Mouse (Mus musculus): ENCODE data around the gene Smo. TPM values are rescaled to one million over a fixed set of nuclear protein-coding genes. Genes with fewer than 3 reads are reported as not detected.

Smo gene
- 10 to 100 TPM; 12.9 to 14.4 TPM for total RNA-seq (2021)
- long read RNA-seq, experiment 1, transcript Smo-201 (12 exons, 3,779 nt): major isoform, 17 of 19 reads
- long read RNA-seq, experiment 1, partial matches to known transcripts: 0 of 19 reads
- long read RNA-seq, experiment 1, other reads (novel, unspliced or antisense): 2 of 19 reads
- long read RNA-seq, experiment 2, transcript Smo-201 (12 exons, 3,779 nt): major isoform, 20 of 25 reads
- long read RNA-seq, experiment 2, partial matches to known transcripts: 2 of 25 reads
- long read RNA-seq, experiment 2, other reads (novel, unspliced or antisense): 2 of 25 reads

GRCm38 (mm10) chr6:29735336-29735688, at the start of gene Smo:
TSS of gene Smo (plus strand) at chr6:29735503.
- peak; percentile 55 to 63 for DNase-seq (ENCODE audit: low spot score in 2 of 2)

DNA sequence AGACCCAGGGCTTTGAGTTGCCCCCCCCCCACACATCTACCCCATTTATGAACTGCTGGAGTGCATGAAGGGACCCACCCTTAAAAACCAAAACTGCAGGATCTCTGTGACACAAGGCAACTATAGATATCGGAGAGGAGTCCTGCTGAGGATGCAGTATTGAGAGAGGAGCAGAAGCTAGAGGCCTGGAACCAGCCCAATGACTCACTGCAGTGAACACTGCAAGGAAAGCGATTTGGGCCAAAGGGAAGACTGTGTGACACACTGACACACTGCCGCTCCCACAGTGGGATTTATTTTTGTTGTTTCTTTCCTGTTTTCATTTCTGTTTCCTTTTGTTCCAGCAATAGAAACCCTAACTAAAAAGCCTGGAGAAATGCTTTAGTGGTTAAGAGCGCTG, 49.4 kb upstream of the Smo start:
- no peak for DNase-seq (ENCODE audit: low spot score in 2 of 2)

DNA sequence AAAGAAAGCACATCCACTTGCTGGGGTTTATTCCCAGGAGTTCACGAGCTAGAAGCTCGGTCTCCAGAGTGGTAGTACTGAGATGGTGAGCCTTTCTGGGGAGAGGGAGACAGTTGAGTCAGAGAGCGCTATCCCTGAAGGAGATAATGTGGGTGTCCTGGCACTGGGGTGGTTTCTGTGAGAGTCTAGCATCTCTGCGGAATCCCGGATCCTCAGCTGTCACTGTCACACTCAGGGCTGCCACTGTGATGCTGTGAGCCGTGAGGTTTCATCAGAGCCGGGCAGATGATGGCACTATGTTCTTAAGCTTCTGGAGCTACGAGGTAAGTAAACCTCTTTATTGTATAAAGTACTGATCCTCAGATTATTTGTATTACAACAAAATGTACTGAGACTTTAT, 45.8 kb upstream of the Smo start:
- DNase-seq (ENCODE audit: low spot score in 2 of 2): no peak

DNA sequence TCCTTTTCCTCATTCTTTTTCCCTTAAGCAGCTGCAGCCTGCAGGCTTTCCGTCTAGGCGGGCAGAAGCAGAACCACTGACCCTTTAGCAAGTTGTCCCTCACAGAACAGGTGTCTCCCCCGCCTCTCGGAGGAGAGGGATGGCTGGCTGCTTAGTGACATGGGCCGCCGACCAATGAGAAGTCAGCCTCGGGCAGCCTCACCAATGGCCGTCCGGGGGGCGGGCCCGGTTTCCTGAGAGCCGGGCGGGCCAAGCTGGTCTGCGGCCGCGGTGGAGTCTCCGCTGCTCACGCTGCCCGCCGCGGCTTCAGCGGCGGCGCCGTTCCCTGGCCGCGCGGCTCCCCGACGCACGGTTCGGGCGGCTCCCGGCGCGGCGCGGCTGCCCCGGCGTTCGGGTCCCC, 41.4 kb upstream of the Smo start, which contains the start of gene Tspan33:
Tspan33 (plus strand) TSS at position 270 of the 400 bp plus-strand sequence.
- DNase-seq (ENCODE audit: low spot score in 2 of 2): peak; percentile 87 to 94

- no peak for DNase-seq (ENCODE audit: low spot score in 2 of 2)
These were observed 40.7 kb upstream of the Smo start for GRCm38 (mm10) chr6:29694375-29695289.

DNA sequence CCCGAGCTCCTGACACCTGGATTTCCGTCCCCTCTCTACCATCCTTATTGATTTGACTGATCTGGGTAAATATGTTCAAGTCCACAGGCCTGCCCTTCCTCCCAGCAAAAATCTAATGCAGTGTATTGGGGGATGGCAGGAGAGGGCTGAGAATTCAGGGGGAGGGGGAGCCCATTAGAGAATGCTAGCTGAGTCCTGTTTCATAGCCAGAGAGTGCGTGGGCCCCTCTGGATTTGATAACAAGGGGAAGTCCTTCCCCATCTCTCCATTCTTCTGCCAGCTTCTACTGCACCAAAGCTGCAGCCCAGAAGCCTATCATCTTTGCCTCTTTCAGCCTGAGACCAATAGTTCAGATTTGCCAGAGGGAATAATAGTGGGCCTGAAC, 40.0 kb upstream of the Smo start:
- DNase-seq (ENCODE audit: low spot score in 2 of 2): no peak

- no peak for DNase-seq (ENCODE audit: low spot score in 2 of 2)
These were observed 39.3 kb upstream of the Smo start for GRCm38 (mm10) chr6:29695975-29696374.

GRCm38 (mm10) chr6:29697139-29697538, 38.2 kb upstream of the Smo start:
- no peak for DNase-seq (ENCODE audit: low spot score in 2 of 2)

- DNase-seq (ENCODE audit: low spot score in 2 of 2): no peak
These were observed 37.8 kb upstream of the Smo start for GRCm38 (mm10) chr6:29697548-29697947.

- no peak for DNase-seq (ENCODE audit: low spot score in 2 of 2)
These were observed 36.1 kb upstream of the Smo start for GRCm38 (mm10) chr6:29699085-29699745.

DNA sequence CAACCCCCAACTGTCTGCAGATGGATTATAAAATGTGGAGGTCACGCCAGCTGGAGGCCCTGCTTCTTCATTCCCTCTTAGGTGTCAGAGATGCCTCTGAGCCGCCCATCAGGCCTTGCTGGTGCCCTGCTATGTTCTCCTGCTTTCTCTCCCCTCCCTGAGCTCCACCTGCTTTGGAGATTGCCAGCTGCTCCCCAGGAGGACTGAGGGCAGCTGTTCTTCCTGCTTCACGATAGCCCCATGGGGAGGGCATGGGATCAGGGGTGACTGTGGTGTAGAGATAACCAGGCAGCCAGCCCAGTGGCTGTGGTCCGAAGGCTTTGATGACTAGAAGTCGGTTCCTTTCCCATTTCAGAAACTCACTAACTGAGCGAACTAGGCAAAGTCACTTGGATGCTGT, 34.3 kb upstream of the Smo start:
- DNase-seq (ENCODE audit: low spot score in 2 of 2): no peak

- DNase-seq (ENCODE audit: low spot score in 2 of 2): no peak
These were observed 33.2 kb upstream of the Smo start for GRCm38 (mm10) chr6:29702126-29702525.

- no peak for DNase-seq (ENCODE audit: low spot score in 2 of 2)
These were observed 31.2 kb upstream of the Smo start for GRCm38 (mm10) chr6:29704143-29704542.

- DNase-seq (ENCODE audit: low spot score in 2 of 2): no peak
These were observed 27.4 kb upstream of the Smo start for GRCm38 (mm10) chr6:29707902-29708301.

GRCm38 (mm10) chr6:29711318-29711717, 24.0 kb upstream of the Smo start:
- no peak for DNase-seq (ENCODE audit: low spot score in 2 of 2)

DNA sequence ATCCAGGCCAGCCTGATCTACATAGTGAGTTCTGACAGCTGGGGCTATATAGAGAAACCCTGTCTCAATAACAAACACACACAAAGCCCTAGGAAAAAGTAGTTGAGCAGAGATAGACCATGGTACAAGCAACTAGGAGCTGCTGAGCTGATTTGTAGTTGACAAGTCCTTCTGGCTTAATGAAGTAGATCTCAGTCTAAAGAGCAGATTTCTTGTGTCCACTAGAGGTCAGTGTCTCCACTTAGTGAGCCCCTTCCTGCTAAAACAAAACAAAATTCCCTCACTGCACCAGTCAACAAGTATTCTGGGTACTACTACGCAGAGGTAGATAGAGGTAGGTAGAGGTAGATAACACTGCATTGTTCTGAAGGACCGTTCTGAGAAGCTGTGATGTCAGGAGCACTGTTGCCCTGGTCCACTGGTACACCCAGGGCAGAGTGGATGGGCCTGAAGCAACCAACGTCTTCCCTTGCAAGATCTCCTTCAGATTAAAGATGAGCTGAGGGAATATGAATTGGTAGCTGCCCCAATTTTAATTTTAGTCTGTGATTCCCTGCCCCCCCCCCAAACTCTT, 23.2 kb upstream of the Smo start:
- DNase-seq (ENCODE audit: low spot score in 2 of 2): peak in 1 of 2 experiments; percentile 81

DNA sequence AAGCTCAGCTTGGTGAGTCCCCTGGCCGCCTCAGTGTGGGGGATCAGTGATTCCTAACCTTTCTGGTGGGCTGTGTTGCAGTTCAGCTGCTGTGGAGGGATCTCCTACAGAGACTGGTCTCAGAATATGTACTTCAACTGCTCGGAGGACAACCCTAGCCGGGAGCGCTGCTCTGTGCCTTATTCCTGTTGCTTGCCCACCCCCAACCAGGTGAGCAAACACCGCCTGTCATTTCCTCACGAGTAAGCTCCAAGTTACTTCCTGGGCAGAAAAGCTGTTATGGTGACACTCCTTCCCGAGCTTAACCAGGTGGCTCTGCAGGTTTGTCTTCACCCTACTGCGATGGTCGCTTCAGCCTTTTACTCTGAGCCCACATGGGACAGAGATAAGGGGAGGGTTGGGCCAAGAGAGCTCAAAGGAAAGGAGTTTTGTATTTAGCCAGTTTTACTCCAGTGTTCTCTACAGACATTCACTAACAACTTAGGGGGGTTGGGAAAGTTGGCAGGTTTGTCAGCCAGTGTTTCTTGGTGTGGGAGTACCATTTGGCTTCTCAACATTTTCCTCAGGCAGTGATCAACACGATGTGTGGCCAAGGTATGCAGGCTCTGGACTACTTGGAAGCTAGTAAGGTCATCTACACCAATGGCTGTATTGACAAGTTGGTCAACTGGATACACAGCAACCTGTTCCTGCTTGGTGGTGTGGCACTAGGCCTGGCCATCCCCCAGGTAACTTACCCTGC, 18.5 kb upstream of the Smo start:
- DNase-seq (ENCODE audit: low spot score in 2 of 2): peak in 1 of 2 experiments; percentile 37

DNA sequence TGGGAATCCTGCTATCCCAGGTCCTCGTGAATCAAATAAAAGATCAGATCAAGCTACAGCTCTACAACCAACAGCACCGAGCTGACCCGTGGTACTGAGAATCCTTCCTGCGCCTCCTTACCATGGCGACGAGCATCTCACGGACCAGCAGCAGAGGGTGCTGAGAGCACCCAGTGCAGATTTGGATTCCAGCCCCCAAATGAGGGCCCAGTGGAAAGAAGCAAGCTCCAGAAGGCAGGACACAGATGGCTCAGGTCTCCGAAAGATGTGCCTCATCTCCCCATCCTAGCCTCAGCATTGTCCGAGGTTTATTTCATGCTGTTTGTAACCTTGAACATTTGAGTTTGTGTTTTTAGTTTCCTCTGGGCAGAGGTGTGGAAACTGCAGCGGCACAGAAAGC, 17.8 kb upstream of the Smo start:
- peak; percentile 21 to 24 for DNase-seq (ENCODE audit: low spot score in 2 of 2)

GRCm38 (mm10) chr6:29717952-29718521, 17.3 kb upstream of the Smo start:
- peak; percentile 28 to 46 for DNase-seq (ENCODE audit: low spot score in 2 of 2)

DNA sequence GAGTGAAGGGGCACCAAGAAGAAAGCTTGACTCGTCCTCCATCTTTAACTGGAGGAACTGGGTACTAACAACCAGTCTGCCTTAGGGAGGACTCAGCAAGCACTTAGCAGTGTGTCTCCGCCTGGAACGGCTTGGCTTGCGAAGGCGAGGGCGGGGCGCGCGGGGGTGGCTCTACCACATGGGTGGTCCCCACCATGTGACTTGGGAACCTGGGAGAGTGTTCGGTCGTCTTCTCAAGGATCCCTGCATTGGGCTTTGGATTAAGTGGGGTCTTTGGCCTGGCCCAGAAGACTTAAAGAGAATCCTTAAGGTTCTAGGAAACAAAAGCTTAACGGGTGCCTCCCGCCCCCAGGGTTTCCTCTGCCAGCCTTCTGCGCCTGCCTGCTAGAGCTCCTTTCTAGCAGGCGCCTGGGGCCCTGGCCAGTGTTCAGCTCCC, 16.4 kb upstream of the Smo start:
- DNase-seq (ENCODE audit: low spot score in 2 of 2): peak; percentile 57 to 73

Measured in layer of hippocampus, postnatal 14 days (tissue).